Mouse (Mus musculus): ENCODE measurements around the gene Wdr89. TPM values are rescaled to one million over a fixed set of nuclear protein-coding genes. Genes with fewer than 3 reads are reported as not detected.

Wdr89 gene
- total and polyA plus RNA-seq, 3 experiments = 10.2 to 33.0 (median 27.6) TPM

DNA sequence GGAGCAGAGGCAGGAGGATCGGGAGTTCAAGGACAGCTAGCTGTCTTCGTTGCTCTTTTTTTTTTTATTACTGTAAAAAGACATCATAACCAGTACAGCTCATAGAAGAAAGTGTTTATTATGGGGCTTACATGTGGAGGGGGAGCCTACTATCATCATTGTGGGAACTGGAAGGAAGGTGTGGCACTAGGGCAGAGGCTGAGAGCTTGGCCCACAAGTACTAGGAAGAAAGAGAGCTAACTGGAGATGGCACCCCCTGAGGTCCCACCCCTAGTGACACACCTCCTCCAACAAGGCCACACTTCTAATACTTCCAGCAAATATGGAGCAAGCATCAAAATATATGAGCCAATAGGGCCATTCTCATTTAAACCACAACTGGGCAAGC lies 19.6 kb downstream of the Wdr89 start:
- H3K4me2 ChIP-seq (ENCODE audit: insufficient read depth, low read depth, poor library complexity, severe bottlenecking) = no peak overlapping the region
- H3K9ac ChIP-seq (ENCODE audit: insufficient read depth, low read depth) = no peak overlapping the region
- H3K36me3 ChIP-seq (replicated peaks in 1 of 2; ENCODE audit: control insufficient read depth in 1 of 2, insufficient read depth in 1 of 2, low read length in 1 of 2) = peaks cover 0 to 42% of the 10 kb centered on the region in 2 experiments
- DNase-seq (ENCODE audit: extremely low read depth) = no peak
- peaks cover 0 to 4% of the 10 kb centered on the region in 2 experiments; a peak in 1 of 4 replicates for H3K4me1 ChIP-seq (ENCODE audit: control insufficient read depth in 1 of 2, insufficient read depth in 2 of 2)
- no peaks in the 10 kb centered on the region for H3K27me3 ChIP-seq (replicated peaks)
- H3K79me2 ChIP-seq (replicated peaks; ENCODE audit: control insufficient read depth, extremely low read depth, insufficient read depth, poor library complexity, severe bottlenecking) = no peaks in the 10 kb centered on the region
- H3K9me3 ChIP-seq (replicated peaks; ENCODE audit: low read length) = no peaks in the 10 kb centered on the region
- TF ChIP-seq USF2 (conservative IDR thresholded peaks at IDR 0.05; ENCODE audit: low read depth, low read length) (no peak), GABPA (IDR thresholded peaks at IDR 0.05; ENCODE audit: insufficient replicate concordance, low read depth, low read length) (no peak), ZKSCAN1 (IDR thresholded peaks at IDR 0.05; ENCODE audit: borderline replicate concordance, low read depth, low read length) (no peak), CHD2 (IDR thresholded peaks at IDR 0.05; ENCODE audit: low read length) (no peak), SIN3A (IDR thresholded peaks at IDR 0.05; ENCODE audit: low read length) (no peak), IRF4 (IDR thresholded peaks at IDR 0.05; ENCODE audit: low read depth, low read length) (no peak), HCFC1 (IDR thresholded peaks at IDR 0.05; ENCODE audit: low read depth, low read length) (no peak), BHLHE40 (IDR thresholded peaks at IDR 0.05; ENCODE audit: low read depth, low read length) (no peak), MEF2A (IDR thresholded peaks at IDR 0.05; ENCODE audit: borderline replicate concordance, low read depth, low read length) (no peak)
- no peak overlapping the region for H3K4me3 ChIP-seq (replicated peaks in 1 of 3; ENCODE audit: low read depth in 2 of 3, low read length in 2 of 3, poor library complexity in 1 of 3)
- H3K27ac ChIP-seq (ENCODE audit: insufficient read depth, low read depth) = no peak overlapping the region
- in situ Hi-C loops (cut with MboI; ENCODE audit: low pct_ligation_motif_present, low pct_unique_long_range_greater_than_20kb, low sequenced_read_pairs) = loop anchor here (5.0 kb wide), 1 partner anchor 182 kb away; no protein-coding TSS in a partner anchor
- dilution Hi-C loops (cut with MboI; ENCODE audit: extremely low pct_ligation_motif_present, extremely low pct_unique_long_range_greater_than_20kb, low sequenced_read_pairs) = no loop called here

DNA sequence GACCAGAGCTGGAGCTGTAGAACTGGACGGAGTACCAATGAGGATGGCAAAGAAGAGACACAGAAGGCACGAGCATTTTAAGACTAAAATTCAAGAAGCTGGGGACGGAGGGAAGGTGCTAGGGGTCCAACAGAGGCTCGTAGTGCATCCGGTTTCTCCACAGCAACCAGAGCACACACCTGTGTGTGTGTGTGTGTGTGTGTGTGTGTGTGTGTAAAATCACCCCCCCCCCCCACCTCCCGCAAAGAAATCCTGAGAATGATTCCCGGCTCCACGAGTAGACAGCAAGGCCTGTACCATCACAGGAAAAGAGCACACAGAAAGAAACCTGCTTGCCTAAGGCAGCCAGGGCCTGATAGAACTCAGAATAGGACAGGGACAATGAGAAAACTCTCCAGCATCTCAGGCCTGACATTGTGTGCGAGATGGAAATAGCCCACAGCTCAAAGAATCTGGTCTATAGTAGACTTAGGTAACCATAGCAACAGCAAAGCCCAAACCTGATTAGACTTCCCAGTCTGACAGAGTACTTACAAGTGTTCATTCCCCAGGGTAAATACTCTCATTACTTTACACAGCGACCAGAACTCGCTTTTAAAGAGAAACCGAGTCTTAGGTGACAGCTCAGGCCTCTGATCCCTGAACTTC lies 20.2 kb downstream of the Wdr89 start:
- H3K4me1 ChIP-seq (ENCODE audit: control insufficient read depth in 1 of 2, insufficient read depth in 2 of 2) = peaks cover 0 to 4% of the 10 kb centered on the region in 2 experiments; a peak in 1 of 4 replicates
- no peak overlapping the region for H3K4me3 ChIP-seq (replicated peaks in 1 of 3; ENCODE audit: low read depth in 2 of 3, low read length in 2 of 3, poor library complexity in 1 of 3)
- no peak overlapping the region for H3K4me2 ChIP-seq (ENCODE audit: insufficient read depth, low read depth, poor library complexity, severe bottlenecking)
- H3K36me3 ChIP-seq (replicated peaks in 1 of 2; ENCODE audit: control insufficient read depth in 1 of 2, insufficient read depth in 1 of 2, low read length in 1 of 2) = peaks cover 0 to 45% of the 10 kb centered on the region in 2 experiments
- no peaks in the 10 kb centered on the region for H3K9me3 ChIP-seq (replicated peaks; ENCODE audit: low read length)
- no peak overlapping the region for H3K27ac ChIP-seq (ENCODE audit: insufficient read depth, low read depth)
- dilution Hi-C loops (cut with MboI; ENCODE audit: extremely low pct_ligation_motif_present, extremely low pct_unique_long_range_greater_than_20kb, low sequenced_read_pairs) (no loop called here), in situ Hi-C loops (cut with MboI; ENCODE audit: low pct_ligation_motif_present, low pct_unique_long_range_greater_than_20kb, low sequenced_read_pairs) (no loop called here)
- no peak for DNase-seq (ENCODE audit: extremely low read depth)
- no peak overlapping the region for H3K9ac ChIP-seq (ENCODE audit: insufficient read depth, low read depth)
- no peaks in the 10 kb centered on the region for H3K27me3 ChIP-seq (replicated peaks)
- TF ChIP-seq HCFC1 (IDR thresholded peaks at IDR 0.05; ENCODE audit: low read depth, low read length) (no peak), PAX5 (IDR thresholded peaks at IDR 0.05; ENCODE audit: low read length) (no peak), JUN (IDR thresholded peaks at IDR 0.05; ENCODE audit: insufficient read depth, low read depth, low read length) (no peak), RAD21 (IDR thresholded peaks at IDR 0.05; ENCODE audit: low read depth, low read length) (no peak), TCF12 (IDR thresholded peaks at IDR 0.05; ENCODE audit: low read depth, low read length) (no peak), E2F4 (IDR thresholded peaks at IDR 0.05; ENCODE audit: insufficient replicate concordance, low read depth, low read length) (no peak), POLR2AphosphoS2 (IDR thresholded peaks at IDR 0.05; ENCODE audit: low read depth, low read length) (no peak), EP300 (IDR thresholded peaks at IDR 0.05; ENCODE audit: low read length) (no peak), GABPA (IDR thresholded peaks at IDR 0.05; ENCODE audit: insufficient replicate concordance, low read depth, low read length) (no peak), USF1 (IDR thresholded peaks at IDR 0.05; ENCODE audit: low read depth, low read length) (no peak)
- no peaks in the 10 kb centered on the region for H3K79me2 ChIP-seq (replicated peaks; ENCODE audit: control insufficient read depth, extremely low read depth, insufficient read depth, poor library complexity, severe bottlenecking)

Data from CH12.LX (cell line).